Mouse (Mus musculus) hindlimb bud, embryonic 11.5 days (tissue): ENCODE measurements around the gene Shld1.

ENCODE experiments used
- DNase-seq: peaks from one replicate; pipeline ENCODE4 v3.0.0-alpha.2; 2012; ENCODE audit warnings: low read depth, low spot score; ENCODE audit errors: extremely low spot score

Gene Shld1

GRCm38 (mm10) chr2:132721844-132722243, 35.1 kb downstream of the Shld1 start:
- no peak for DNase-seq

DNA sequence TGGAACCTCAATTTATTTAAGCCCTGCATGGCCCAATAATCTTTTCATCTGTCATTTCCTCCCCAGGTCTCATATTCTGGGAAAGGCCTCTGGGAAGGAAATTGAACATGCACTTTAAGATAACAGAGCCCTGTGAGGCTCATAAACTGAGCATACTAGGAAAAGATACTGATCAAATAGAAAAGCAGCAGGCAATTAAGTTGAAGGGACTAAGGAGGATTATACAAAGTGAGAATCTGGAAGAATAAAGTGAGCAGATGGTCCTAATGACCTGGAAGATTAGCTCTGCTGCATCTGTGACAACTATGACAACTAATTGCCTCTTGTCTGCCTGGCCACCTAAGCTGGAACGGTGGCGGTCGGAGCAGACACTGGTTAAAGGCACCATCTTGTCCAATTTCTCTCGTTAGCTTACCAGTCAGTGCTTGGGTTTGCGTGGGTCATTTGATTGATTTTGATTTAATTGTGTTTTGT, 37.3 kb downstream of the Shld1 start:
- DNase-seq: no peak

- DNase-seq: no peak
Observed at GRCm38 (mm10) chr2:132724561-132724960, 37.8 kb downstream of the Shld1 start.

- no peak for DNase-seq
Observed at GRCm38 (mm10) chr2:132725376-132725905, 38.7 kb downstream of the Shld1 start.

- no peak for DNase-seq
Observed at GRCm38 (mm10) chr2:132726156-132726555, 39.4 kb downstream of the Shld1 start.

- DNase-seq: no peak
Observed at GRCm38 (mm10) chr2:132732940-132733339, 46.2 kb downstream of the Shld1 start.

GRCm38 (mm10) chr2:132733603-132734573, 47.2 kb downstream of the Shld1 start:
- no peak for DNase-seq

- no peak for DNase-seq
Observed at GRCm38 (mm10) chr2:132738816-132739432, 52.2 kb downstream of the Shld1 start.

- no peak for DNase-seq
Observed at GRCm38 (mm10) chr2:132741862-132742347, 55.2 kb downstream of the Shld1 start.

DNA sequence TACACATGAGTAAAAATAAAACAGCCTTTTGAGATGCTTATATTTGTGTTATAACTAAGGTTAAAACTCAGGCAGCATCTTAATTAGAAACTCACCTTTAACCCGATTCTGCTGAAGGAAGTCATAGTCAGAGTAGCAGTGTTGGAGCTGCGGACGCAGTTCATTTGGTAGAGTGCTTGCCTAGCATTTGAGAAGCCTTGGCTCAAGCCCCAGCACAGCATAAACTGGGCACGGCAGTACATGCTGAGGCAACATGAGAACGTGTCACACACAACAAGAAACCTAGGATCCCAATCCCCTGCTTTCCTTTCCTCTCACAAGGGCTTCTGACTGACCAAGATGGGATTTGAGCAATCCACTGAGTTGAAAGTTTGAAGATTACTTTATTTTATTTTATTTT, 58.1 kb downstream of the Shld1 start:
- DNase-seq: no peak

GRCm38 (mm10) chr2:132746108-132746507, 59.4 kb downstream of the Shld1 start:
- DNase-seq: no peak

- DNase-seq: no peak
Observed at GRCm38 (mm10) chr2:132750726-132751125, 64.0 kb downstream of the Shld1 start.

DNA sequence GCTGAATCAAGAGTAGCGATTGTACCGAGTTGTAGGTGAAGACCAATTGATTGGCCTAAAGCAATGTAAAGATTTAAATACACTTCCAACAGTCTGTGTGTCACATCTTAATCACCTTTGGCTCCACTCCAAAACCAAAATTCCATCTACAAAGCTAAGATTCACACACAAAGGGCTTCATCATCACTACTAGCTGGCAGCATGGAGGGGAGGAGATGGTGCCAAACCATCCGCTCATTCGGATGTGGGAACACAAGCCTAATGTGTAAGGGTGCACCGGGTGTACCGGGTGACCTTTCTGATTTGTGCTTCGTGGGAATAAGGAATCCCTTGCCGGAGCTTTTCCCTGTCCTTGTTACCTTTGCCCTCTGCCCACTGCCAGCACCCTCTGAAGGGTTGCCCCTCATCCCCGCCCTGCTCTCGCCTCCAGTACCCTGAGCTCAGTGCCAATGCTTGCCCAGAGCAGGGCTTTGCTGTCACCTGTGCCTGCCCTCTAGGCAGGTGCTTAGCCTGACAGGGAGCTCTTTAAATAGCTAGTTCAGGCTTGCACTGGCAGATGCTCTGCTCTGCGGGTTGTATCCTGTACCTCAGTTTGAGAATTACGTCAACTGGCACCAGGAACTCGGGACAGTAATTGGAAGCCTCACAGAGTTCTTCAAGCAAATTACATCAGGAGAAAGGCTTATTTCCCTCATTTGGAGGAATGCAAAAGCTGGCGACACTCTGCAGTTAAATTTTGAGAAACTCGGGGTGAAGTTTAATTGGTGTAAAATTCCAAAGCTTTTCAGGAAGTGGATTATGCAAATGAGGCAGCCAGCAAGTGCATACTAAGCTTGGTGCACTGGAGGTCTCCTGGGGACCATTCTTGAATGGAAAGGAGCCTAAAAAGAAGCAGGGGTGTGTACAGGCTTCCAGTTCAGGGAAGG, 64.7 kb downstream of the Shld1 start:
- DNase-seq: no peak

DNA sequence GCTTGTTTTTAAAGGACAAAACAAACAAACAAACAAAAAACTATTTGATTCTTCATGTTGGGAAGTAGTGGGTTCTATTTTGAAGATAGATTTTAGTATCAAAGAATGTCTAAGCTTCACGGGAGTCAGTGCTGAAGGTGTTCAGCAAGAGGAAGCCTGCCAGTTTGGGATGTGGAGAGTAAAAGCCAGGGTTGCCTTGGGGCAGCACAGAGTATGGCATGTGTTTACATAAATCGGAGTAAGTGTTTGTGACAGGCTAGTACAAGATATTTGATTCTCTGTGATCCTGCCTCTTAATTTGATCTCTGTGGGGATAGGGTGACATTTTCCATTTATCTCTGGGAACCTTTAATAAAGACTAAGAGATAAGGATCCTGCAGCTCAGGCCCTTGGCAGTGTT, 65.7 kb downstream of the Shld1 start:
- DNase-seq: no peak

GRCm38 (mm10) chr2:132753137-132753536, 66.4 kb downstream of the Shld1 start:
- DNase-seq: no peak

GRCm38 (mm10) chr2:132757911-132758310, 71.2 kb downstream of the Shld1 start:
- no peak for DNase-seq

DNA sequence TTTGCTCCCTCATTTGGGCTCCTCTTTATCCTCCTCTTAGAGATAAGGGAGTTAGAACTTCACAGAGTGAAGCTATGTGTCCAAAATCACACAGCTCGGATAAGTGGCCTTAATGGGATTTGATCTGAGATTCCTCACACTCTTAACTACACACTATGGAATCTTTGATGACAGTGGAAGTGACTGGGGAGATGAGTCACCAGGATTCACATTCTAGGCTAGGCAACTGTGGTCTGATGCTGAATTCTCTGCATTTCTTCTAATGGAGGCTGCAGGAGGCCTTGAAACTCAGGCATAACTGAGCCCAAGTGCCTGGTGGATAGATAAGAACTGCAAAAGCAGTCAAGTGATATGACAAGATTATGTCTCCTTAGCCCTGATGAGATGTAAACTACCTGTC, 84.1 kb downstream of the Shld1 start:
- no peak for DNase-seq

DNA sequence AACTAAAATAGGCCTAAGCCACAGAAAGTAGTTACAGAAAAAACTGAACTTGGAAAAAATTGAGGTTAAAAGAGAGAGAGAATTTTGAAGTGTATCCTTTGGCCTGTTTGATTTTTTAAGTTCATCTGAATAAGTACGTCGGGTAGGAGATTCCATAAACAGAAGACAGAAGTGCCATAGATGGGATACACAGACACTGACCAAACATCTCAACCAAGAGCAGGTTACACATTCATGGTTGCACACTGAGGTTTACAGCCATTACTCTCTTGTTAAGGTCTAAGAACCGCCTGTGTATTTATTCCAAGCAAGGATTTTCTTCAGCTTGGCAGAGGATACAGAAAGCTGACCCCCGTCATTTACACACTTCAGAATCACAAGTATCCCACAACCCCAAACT, 94.2 kb downstream of the Shld1 start, which contains the start of gene Chgb:
Gene Chgb, plus strand, starts transcription at position 301 of the 400 bp plus-strand sequence.
- no peak for DNase-seq

DNA sequence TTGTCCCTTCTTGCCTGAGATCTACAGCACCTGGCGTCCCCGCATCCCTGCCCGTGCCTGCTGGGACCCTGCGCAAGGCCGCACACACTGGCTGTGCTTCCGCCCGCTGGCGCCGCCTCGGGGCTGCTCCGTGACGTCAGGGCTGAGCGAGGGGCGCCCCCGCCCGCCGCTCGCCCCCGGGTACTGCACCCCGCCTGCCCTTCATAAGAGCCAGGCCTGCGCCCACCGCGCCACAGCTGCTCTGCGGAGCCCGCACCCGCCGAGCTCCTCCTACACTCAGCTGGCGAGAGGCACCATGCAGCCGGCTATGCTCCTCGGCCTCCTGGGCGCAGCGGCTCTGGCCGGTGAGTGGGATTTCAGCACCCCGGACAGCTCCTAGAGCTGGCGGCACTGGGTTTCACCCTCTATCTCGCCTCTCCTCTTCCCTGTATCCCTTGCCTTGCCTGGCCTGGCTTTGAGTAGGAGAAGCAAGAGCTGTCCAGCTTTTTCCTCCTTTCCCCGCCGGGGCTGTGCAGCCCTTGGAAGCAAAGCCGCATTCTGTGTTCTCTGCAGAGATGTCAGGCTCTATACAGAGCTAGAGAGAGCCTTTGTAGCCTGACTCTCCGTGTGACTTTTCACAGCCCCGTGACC, 94.8 kb downstream of the Shld1 start:
- peak; percentile 89 for DNase-seq

DNA sequence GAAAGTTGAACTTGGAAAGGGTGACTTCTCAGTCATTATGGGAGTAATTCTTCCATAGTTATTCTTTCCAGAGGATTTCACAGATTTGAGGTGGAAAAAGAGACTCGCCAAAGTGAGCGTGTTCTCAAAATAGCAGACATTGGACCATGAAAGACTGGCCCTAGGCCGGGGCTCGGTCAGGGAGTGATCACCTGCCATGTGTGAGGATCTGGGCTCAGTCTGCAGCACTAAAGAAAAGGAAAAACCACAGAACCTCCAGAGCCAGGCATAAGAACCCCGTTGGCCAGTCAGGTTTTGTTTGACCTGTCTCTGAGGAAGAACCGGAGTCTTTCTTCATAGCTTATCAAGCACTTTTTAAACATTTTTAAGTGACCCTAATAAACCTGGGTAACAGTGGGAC, 97.3 kb downstream of the Shld1 start:
- DNase-seq: no peak
